Mouse (Mus musculus) liver, embryonic 12.5 days (tissue): Measurements from ENCODE around the gene Gse1. TPM values are rescaled to one million over a fixed set of nuclear protein-coding genes. Genes with fewer than 3 reads are reported as not detected.

ENCODE experiments used
- ATAC-seq: fragments of 200-750 bp; cut with Nextera tagmentation; 2 replicates; pipeline ENCODE4 v1.8.0; 2017; ENCODE audit warnings: moderate number of reproducible peaks, mild to moderate bottlenecking, moderate library complexity
- H3K27ac ChIP-seq: fragments of 300-500 bp; sonication (generic); 2 replicates; pipeline ENCODE4 v1.5.1; 2016; ENCODE audit warnings: mild to moderate bottlenecking
- H3K27me3 ChIP-seq: fragments of 300-500 bp; sonication (generic); replicated peaks from 2 replicates; pipeline ENCODE4 v1.6.1; 2016; ENCODE audit warnings: mild to moderate bottlenecking, moderate library complexity
- H3K36me3 ChIP-seq: fragments of 300-500 bp; sonication (generic); 2 replicates; pipeline ENCODE4 v1.6.1; 2016; ENCODE audit warnings: mild to moderate bottlenecking, moderate library complexity
- H3K4me1 ChIP-seq: fragments of 300-500 bp; sonication (generic); 2 replicates; pipeline ENCODE4 v1.6.1; 2016
- H3K4me2 ChIP-seq: fragments of 300-500 bp; sonication (generic); 2 replicates; pipeline ENCODE4 v1.6.1; 2016; ENCODE audit warnings: mild to moderate bottlenecking, moderate library complexity
- H3K4me3 ChIP-seq: fragments of 300-500 bp; sonication (generic); 2 replicates; pipeline ENCODE4 v1.5.1; 2016; ENCODE audit warnings: mild to moderate bottlenecking, moderate library complexity
- H3K9ac ChIP-seq: fragments of 300-500 bp; sonication (generic); 2 replicates; pipeline ENCODE4 v1.6.1; 2016; ENCODE audit warnings: mild to moderate bottlenecking, moderate library complexity
- H3K9me3 ChIP-seq: fragments of 300-500 bp; sonication (generic); replicated peaks from 2 replicates; pipeline ENCODE4 v1.6.1; 2016; ENCODE audit warnings: mild to moderate bottlenecking, moderate library complexity
- WGBS: fragments of 180-500 bp; shearing (Covaris S2); methylation state at CpG from one replicate; pipeline ENCODE4 v1.1.7; 2016; ENCODE audit not compliant: insufficient replicate concordance; 5-methylcytosine and 5-hydroxymethylcytosine counted together
- polyA plus RNA-seq: library from polyadenylated mRNA; unstranded; fragments of >200 nt; fragmentation: Nextera tagmentation; extraction: Ambion mirVana; gene quantifications from 2 replicates; pipeline ENCODE4 v1.2.1, GENCODE M21; 2016

Gse1 gene
- polyA plus RNA-seq = 14.5 and 15.9 TPM in 2 replicates

GRCm38 (mm10) chr8:120227891-120228591, at the start of gene Gse1:
Gse1 (plus strand) TSS chr8:120228456.
- WGBS = 18% methylated on average over 13 of the region's 52 CpGs
- H3K36me3 ChIP-seq = no peaks in the 10 kb centered on the region
- H3K27me3 ChIP-seq = peaks cover 87% of the 10 kb centered on the region
- no peaks in the 10 kb centered on the region for H3K9me3 ChIP-seq
- H3K27ac ChIP-seq = no peak within 1 kb of the TSS
- peak within 1 kb of the TSS; percentile 77 for H3K4me2 ChIP-seq
- H3K4me3 ChIP-seq = peak within 1 kb of the TSS; percentile 59
- H3K9ac ChIP-seq = peak within 1 kb of the TSS; percentile 59
- H3K4me1 ChIP-seq = peaks cover 37% of the 10 kb centered on the region
- peak; percentile 49; the same call in 1 of the 2 replicates for ATAC-seq

- peaks cover 15% of the 10 kb centered on the region for H3K4me1 ChIP-seq
- H3K27ac ChIP-seq = no peak overlapping the region
- H3K9me3 ChIP-seq = no peaks in the 10 kb centered on the region
- no peak overlapping the region for H3K9ac ChIP-seq
- peak overlapping the region; percentile 55 for H3K4me2 ChIP-seq
- H3K27me3 ChIP-seq = peaks cover 57% of the 10 kb centered on the region
- WGBS = under 1% methylated on average over 10 of the region's 10 CpGs
- ATAC-seq = peak; percentile 55
- 0 out of 2 replicates have a peak overlapping the region, but pooled peaks have one; percentile 27 for H3K4me3 ChIP-seq
- no peaks in the 10 kb centered on the region for H3K36me3 ChIP-seq
Measured at GRCm38 (mm10) chr8:120179027-120179431, 49.2 kb upstream of the Gse1 start.

- Histone ChIP-seq H3K27me3 (peaks cover 57% of the 10 kb centered on the region), H3K9me3 (no peaks in the 10 kb centered on the region), H3K9ac (no peak overlapping the region), H3K4me1 (peaks cover 28% of the 10 kb centered on the region), H3K27ac (no peak overlapping the region), H3K36me3 (no peaks in the 10 kb centered on the region), H3K4me2 (no peak overlapping the region), H3K4me3 (no peak overlapping the region)
- ATAC-seq = no peak
- 52% methylated on average over 7 of the region's 7 CpGs for WGBS
Measured at GRCm38 (mm10) chr8:120180445-120180970, 47.7 kb upstream of the Gse1 start.

- no peak overlapping the region for H3K9ac ChIP-seq
- H3K9me3 ChIP-seq = no peaks in the 10 kb centered on the region
- peaks cover 52% of the 10 kb centered on the region for H3K27me3 ChIP-seq
- peaks cover 30% of the 10 kb centered on the region for H3K4me1 ChIP-seq
- WGBS = 57% methylated on average over 5 of the region's 5 CpGs
- no peak overlapping the region for H3K27ac ChIP-seq
- no peak for ATAC-seq
- no peak overlapping the region for H3K4me3 ChIP-seq
- H3K4me2 ChIP-seq = no peak overlapping the region
- H3K36me3 ChIP-seq = no peaks in the 10 kb centered on the region
Measured at GRCm38 (mm10) chr8:120181274-120181673, 47.0 kb upstream of the Gse1 start.

GRCm38 (mm10) chr8:120181861-120182414, 46.3 kb upstream of the Gse1 start:
- 45% methylated on average over 4 of the region's 4 CpGs for WGBS
- ATAC-seq = no peak
- H3K4me1 ChIP-seq = peaks cover 33% of the 10 kb centered on the region

GRCm38 (mm10) chr8:120184366-120184765, 43.9 kb upstream of the Gse1 start:
- peaks cover 19% of the 10 kb centered on the region; the same call in 1 of the 2 replicates for H3K4me1 ChIP-seq
- H3K9ac ChIP-seq = no peak overlapping the region
- no peaks in the 10 kb centered on the region for H3K36me3 ChIP-seq
- no peak for ATAC-seq
- H3K9me3 ChIP-seq = no peaks in the 10 kb centered on the region
- H3K4me3 ChIP-seq = no peak overlapping the region
- H3K27ac ChIP-seq = no peak overlapping the region
- peaks cover 30% of the 10 kb centered on the region for H3K27me3 ChIP-seq
- no peak overlapping the region for H3K4me2 ChIP-seq
- WGBS = 36% methylated on average over 9 of the region's 9 CpGs

More at GRCm38 (mm10) chr8:120181861-120182414, 46.3 kb upstream of the Gse1 start:
- H3K4me2 ChIP-seq = no peak overlapping the region
- no peak overlapping the region for H3K4me3 ChIP-seq
- H3K27ac ChIP-seq = no peak overlapping the region
- no peaks in the 10 kb centered on the region for H3K36me3 ChIP-seq
- peaks cover 45% of the 10 kb centered on the region for H3K27me3 ChIP-seq
- H3K9me3 ChIP-seq = no peaks in the 10 kb centered on the region
- H3K9ac ChIP-seq = no peak overlapping the region

- Histone ChIP-seq H3K27ac (no peak overlapping the region), H3K4me3 (no peak overlapping the region), H3K4me1 (peaks cover 18% of the 10 kb centered on the region; the same call in 1 of the 2 replicates), H3K4me2 (no peak overlapping the region), H3K9me3 (no peaks in the 10 kb centered on the region), H3K36me3 (no peaks in the 10 kb centered on the region), H3K27me3 (peaks cover 27% of the 10 kb centered on the region), H3K9ac (no peak overlapping the region)
- ATAC-seq = no peak
- 49% methylated on average over 17 of the region's 17 CpGs for WGBS
Measured at GRCm38 (mm10) chr8:120184850-120185792, 43.1 kb upstream of the Gse1 start.

- no peak overlapping the region for H3K27ac ChIP-seq
- no peaks in the 10 kb centered on the region for H3K36me3 ChIP-seq
- peaks cover 27% of the 10 kb centered on the region for H3K27me3 ChIP-seq
- H3K9me3 ChIP-seq = no peaks in the 10 kb centered on the region
- no peak overlapping the region for H3K4me2 ChIP-seq
- 47% methylated on average over 8 of the region's 8 CpGs for WGBS
- H3K4me3 ChIP-seq = no peak overlapping the region
- no peak for ATAC-seq
- H3K4me1 ChIP-seq = peaks cover 18% of the 10 kb centered on the region; the same call in 1 of the 2 replicates
- no peak overlapping the region for H3K9ac ChIP-seq
Measured at GRCm38 (mm10) chr8:120186454-120186853, 41.8 kb upstream of the Gse1 start.

- H3K9ac ChIP-seq = no peak overlapping the region
- H3K27ac ChIP-seq = no peak overlapping the region
- no peak overlapping the region for H3K4me2 ChIP-seq
- no peaks in the 10 kb centered on the region for H3K36me3 ChIP-seq
- no peak overlapping the region for H3K4me3 ChIP-seq
- WGBS = 69% methylated on average over 6 of the region's 6 CpGs
- peaks cover 24% of the 10 kb centered on the region for H3K27me3 ChIP-seq
- no peaks in the 10 kb centered on the region for H3K9me3 ChIP-seq
- no peak for ATAC-seq
- H3K4me1 ChIP-seq = peaks cover 18% of the 10 kb centered on the region; the same call in 1 of the 2 replicates
Measured at GRCm38 (mm10) chr8:120188510-120188909, 39.7 kb upstream of the Gse1 start.

GRCm38 (mm10) chr8:120189440-120189839, 38.8 kb upstream of the Gse1 start:
- Histone ChIP-seq H3K9ac (no peak overlapping the region), H3K4me3 (no peak overlapping the region), H3K27ac (no peak overlapping the region), H3K36me3 (no peaks in the 10 kb centered on the region), H3K4me1 (peaks cover 14% of the 10 kb centered on the region; the same call in 1 of the 2 replicates), H3K27me3 (peaks cover 16% of the 10 kb centered on the region), H3K4me2 (no peak overlapping the region), H3K9me3 (no peaks in the 10 kb centered on the region)
- no peak for ATAC-seq
- 54% methylated on average over 6 of the region's 6 CpGs for WGBS

GRCm38 (mm10) chr8:120190107-120190809, 38.0 kb upstream of the Gse1 start:
- no peak for ATAC-seq
- Histone ChIP-seq H3K4me3 (no peak overlapping the region), H3K27ac (no peak overlapping the region), H3K4me1 (0 out of 2 replicates have a peak, but pooled peaks cover 8% of the 10 kb centered on the region), H3K9ac (no peak overlapping the region), H3K9me3 (no peaks in the 10 kb centered on the region), H3K27me3 (peaks cover 8% of the 10 kb centered on the region), H3K4me2 (no peak overlapping the region), H3K36me3 (no peaks in the 10 kb centered on the region)
- WGBS = 65% methylated on average over 17 of the region's 17 CpGs
